Mouse (Mus musculus) gastrocnemius, postnatal 25 days (tissue): ENCODE results near the gene Tln1. TPM values are rescaled to one million over a fixed set of nuclear protein-coding genes. Genes with fewer than 3 reads are reported as not detected.
"Not testable (repeated sequence)": the region's sequence is repeated elsewhere in the genome, so short reads cannot be mapped to it uniquely, and the experiment has no call there.

Experiments used
- DNase-seq: peaks from one replicate; pipeline ENCODE4 v3.0.0; 2022
- long read RNA-seq, 2 experiments: library from polyadenylated mRNA; stranded (forward); transcript quantifications; one replicate each; pipeline ENCODE4 v2.0.0; 2021
- total RNA-seq, 2 experiments: library from RNA; stranded (reverse); gene quantifications; 1 replicate in 1 of 2; 2 replicates in 1 of 2; pipeline ENCODE4 v1.2.3; 2021

Tln1 gene
- 10 to 100 TPM; 56.2 to 79.8 TPM for total RNA-seq
- long read RNA-seq, experiment 1, full-length matches to known transcripts, result 8 of 32 reads
- long read RNA-seq, experiment 1, partial matches to known transcripts, result 24 of 32 reads
- long read RNA-seq, experiment 1, other reads (novel, unspliced or antisense), result 0 of 32 reads
- long read RNA-seq, experiment 2, transcript Tln1-202 (2 exons, 937 nt), result major isoform, 6 of 47 reads
- long read RNA-seq, experiment 2, partial matches to known transcripts, result 36 of 47 reads
- long read RNA-seq, experiment 2, other reads (novel, unspliced or antisense), result 5 of 47 reads

- DNase-seq, result peak; percentile 93
Observed at GRCm38 (mm10) chr4:43561997-43562768, at the start of gene Tln1, which contains the start of gene Creb3. Gene Tln1, minus strand, starts transcription at chr4:43562691. Gene Creb3, plus strand, starts transcription at chr4:43562332.

- DNase-seq, result no peak
Observed at GRCm38 (mm10) chr4:43604751-43605685, 42.5 kb upstream of the Tln1 start.

- no peak for DNase-seq
Observed at GRCm38 (mm10) chr4:43604099-43604498, 41.6 kb upstream of the Tln1 start.

- no peak for DNase-seq
Observed at GRCm38 (mm10) chr4:43600195-43600934, 37.9 kb upstream of the Tln1 start.

GRCm38 (mm10) chr4:43598650-43599380 lies 36.3 kb upstream of the Tln1 start:
- DNase-seq, result no peak

GRCm38 (mm10) chr4:43598200-43598599 lies 35.7 kb upstream of the Tln1 start:
- DNase-seq, result no peak

GRCm38 (mm10) chr4:43596597-43596996 lies 34.1 kb upstream of the Tln1 start:
- not testable (repeated sequence) for DNase-seq

- DNase-seq, result no peak
Observed at GRCm38 (mm10) chr4:43593453-43593852, 31.0 kb upstream of the Tln1 start.

GRCm38 (mm10) chr4:43591961-43592360 lies 29.5 kb upstream of the Tln1 start:
- no peak for DNase-seq

- DNase-seq, result no peak
Observed at GRCm38 (mm10) chr4:43591543-43591942, 29.1 kb upstream of the Tln1 start.

- no peak for DNase-seq
Observed at GRCm38 (mm10) chr4:43587681-43588080, 25.2 kb upstream of the Tln1 start.

GRCm38 (mm10) chr4:43586411-43586810 lies 23.9 kb upstream of the Tln1 start:
- DNase-seq, result peak; percentile 70

- DNase-seq, result no peak
Observed at GRCm38 (mm10) chr4:43585682-43586081, 23.2 kb upstream of the Tln1 start.

GRCm38 (mm10) chr4:43584444-43585416 lies 22.2 kb upstream of the Tln1 start, which contains the start of gene Msmp:
Gene Msmp, minus strand, starts transcription at chr4:43584494.
- DNase-seq, result peak; percentile 43

GRCm38 (mm10) chr4:43583421-43583820 lies 20.9 kb upstream of the Tln1 start:
- DNase-seq, result no peak

- DNase-seq, result no peak
Observed at GRCm38 (mm10) chr4:43582241-43582640, 19.8 kb upstream of the Tln1 start.

- DNase-seq, result no peak
Observed at GRCm38 (mm10) chr4:43581381-43581780, 18.9 kb upstream of the Tln1 start.

- DNase-seq, result no peak
Observed at GRCm38 (mm10) chr4:43580721-43581120, 18.2 kb upstream of the Tln1 start.

- peak; percentile 11 for DNase-seq
Observed at GRCm38 (mm10) chr4:43579731-43580130, 17.2 kb upstream of the Tln1 start.

GRCm38 (mm10) chr4:43579256-43579655 lies 16.8 kb upstream of the Tln1 start:
- DNase-seq, result no peak
